Mouse (Mus musculus) activated CD4-positive, CD25-positive, alpha-beta regulatory T cell, adult 4 months (primary cell): Measurements from ENCODE around the gene Lrrc31. TPM values are rescaled to one million over a fixed set of nuclear protein-coding genes. Genes with fewer than 3 reads are reported as not detected.
"Not testable (repeated sequence)": the region's sequence is repeated elsewhere in the genome, so short reads cannot be mapped to it uniquely, and the experiment has no call there.

ENCODE experiments used
- ATAC-seq: one replicate; pipeline ENCODE4 v1.8.0; 2017
- polyA plus RNA-seq, 2 experiments: library from polyadenylated mRNA; unstranded; fragments of 100-300 nt; shearing (Covaris generic); gene quantifications; one replicate each; pipeline ENCODE4 v1.2.1; 2017

The Lrrc31 gene
- not detected for polyA plus RNA-seq

- ATAC-seq, result not testable (repeated sequence)
Observed at GRCm38 (mm10) chr3:30699711-30700505, at the start of gene Lrrc31. Gene Lrrc31, minus strand, starts transcription at chr3:30699843.

- no peak for ATAC-seq
Observed at GRCm38 (mm10) chr3:30748316-30748715, 48.7 kb upstream of the Lrrc31 start.

- no peak for ATAC-seq
Observed at GRCm38 (mm10) chr3:30746006-30746405, 46.4 kb upstream of the Lrrc31 start, which contains the start of gene Samd7. Gene Samd7, plus strand, starts transcription at chr3:30746293.

- ATAC-seq, result no peak
Observed at GRCm38 (mm10) chr3:30742891-30743290, 43.2 kb upstream of the Lrrc31 start.

GRCm38 (mm10) chr3:30741306-30741705 lies 41.7 kb upstream of the Lrrc31 start:
- no peak for ATAC-seq

- no peak for ATAC-seq
Observed at GRCm38 (mm10) chr3:30736809-30737208, 37.2 kb upstream of the Lrrc31 start.

- ATAC-seq, result no peak
Observed at GRCm38 (mm10) chr3:30729046-30729445, 29.4 kb upstream of the Lrrc31 start.

- ATAC-seq, result no peak
Observed at GRCm38 (mm10) chr3:30727209-30727608, 27.6 kb upstream of the Lrrc31 start.

GRCm38 (mm10) chr3:30725514-30725913 lies 25.9 kb upstream of the Lrrc31 start:
- no peak for ATAC-seq

- no peak for ATAC-seq
Observed at GRCm38 (mm10) chr3:30724848-30725465, 25.3 kb upstream of the Lrrc31 start.

- no peak for ATAC-seq
Observed at GRCm38 (mm10) chr3:30724105-30724824, 24.6 kb upstream of the Lrrc31 start.

GRCm38 (mm10) chr3:30723179-30723578 lies 23.5 kb upstream of the Lrrc31 start:
- no peak for ATAC-seq

GRCm38 (mm10) chr3:30722461-30722860 lies 22.8 kb upstream of the Lrrc31 start:
- no peak for ATAC-seq

GRCm38 (mm10) chr3:30722036-30722435 lies 22.4 kb upstream of the Lrrc31 start:
- ATAC-seq, result no peak

GRCm38 (mm10) chr3:30718649-30719048 lies 19.0 kb upstream of the Lrrc31 start:
- no peak for ATAC-seq

- ATAC-seq, result no peak
Observed at GRCm38 (mm10) chr3:30713334-30713733, 13.7 kb upstream of the Lrrc31 start.

- ATAC-seq, result no peak
Observed at GRCm38 (mm10) chr3:30710191-30710590, 10.5 kb upstream of the Lrrc31 start.

GRCm38 (mm10) chr3:30706614-30707276 lies 7.1 kb upstream of the Lrrc31 start:
- ATAC-seq, result no peak

GRCm38 (mm10) chr3:30705977-30706376 lies 6.3 kb upstream of the Lrrc31 start:
- no peak for ATAC-seq

GRCm38 (mm10) chr3:30697891-30698290 lies 1.8 kb downstream of the Lrrc31 start:
- no peak for ATAC-seq

GRCm38 (mm10) chr3:30696346-30696745 lies 3.3 kb downstream of the Lrrc31 start:
- no peak for ATAC-seq

- ATAC-seq, result no peak
Observed at GRCm38 (mm10) chr3:30695661-30696060, 4.0 kb downstream of the Lrrc31 start.

GRCm38 (mm10) chr3:30690976-30691375 lies 8.7 kb downstream of the Lrrc31 start:
- ATAC-seq, result no peak
